Mouse (Mus musculus): ENCODE measurements at regions not wholly inside any gene's neighbourhood (a gene's known extent, or its start where the extent isn't known, plus 50 kb on each side); places are given as distances from the start of the nearest gene placed in this dataset.

- DNase-seq (ENCODE audit: low spot score in 2 of 2): peak; percentile 58 to 65
- intact Hi-C loops (cut with DNase I): no loop called here
Observed at GRCm38 (mm10) chr8:35933186-35934114, 167.9 kb downstream of the Gm19410 start.

- intact Hi-C loops (cut with DNase I): no loop called here
- DNase-seq (ENCODE audit: low spot score in 2 of 2): no peak
Observed at GRCm38 (mm10) chr8:35934115-35934607, 168.6 kb downstream of the Gm19410 start.

- intact Hi-C loops (cut with DNase I): no loop called here
- no peak for DNase-seq (ENCODE audit: low spot score in 2 of 2)
Observed at GRCm38 (mm10) chr8:35935034-35935433, 169.4 kb downstream of the Gm19410 start.

- intact Hi-C loops (cut with DNase I): no loop called here
- DNase-seq (ENCODE audit: low spot score in 2 of 2): no peak
Observed at GRCm38 (mm10) chr8:35939199-35939598, 173.6 kb downstream of the Gm19410 start.

- DNase-seq (ENCODE audit: low spot score in 2 of 2): no peak
- intact Hi-C loops (cut with DNase I): no loop called here
Observed at GRCm38 (mm10) chr8:35942515-35942914, 176.9 kb downstream of the Gm19410 start.

- DNase-seq (ENCODE audit: low spot score in 2 of 2): no peak
- intact Hi-C loops (cut with DNase I): no loop called here
Observed at GRCm38 (mm10) chr8:35943686-35944085, 178.1 kb downstream of the Gm19410 start.

- intact Hi-C loops (cut with DNase I): no loop called here
- no peak for DNase-seq (ENCODE audit: low spot score in 2 of 2)
Observed at GRCm38 (mm10) chr8:35944461-35944860, 178.9 kb downstream of the Gm19410 start.

- intact Hi-C loops (cut with DNase I): no loop called here
- DNase-seq (ENCODE audit: low spot score in 2 of 2): no peak
Observed at GRCm38 (mm10) chr8:35946539-35946940, 180.9 kb downstream of the Gm19410 start.

- intact Hi-C loops (cut with DNase I): no loop called here
- no peak for DNase-seq (ENCODE audit: low spot score in 2 of 2)
Observed at GRCm38 (mm10) chr8:35948146-35948545, 182.6 kb downstream of the Gm19410 start.

- intact Hi-C loops (cut with DNase I): no loop called here
- DNase-seq (ENCODE audit: low spot score in 2 of 2): peak in 1 of 2 experiments; percentile 16
Observed at GRCm38 (mm10) chr8:35948751-35949183, 183.2 kb downstream of the Gm19410 start.

GRCm38 (mm10) chr8:35955506-35955905 lies 189.9 kb downstream of the Gm19410 start:
- DNase-seq (ENCODE audit: low spot score in 2 of 2): no peak
- intact Hi-C loops (cut with DNase I): no loop called here

- intact Hi-C loops (cut with DNase I): no loop called here
- DNase-seq (ENCODE audit: low spot score in 2 of 2): no peak
Observed at GRCm38 (mm10) chr8:35956319-35956718, 190.7 kb downstream of the Gm19410 start.

- DNase-seq (ENCODE audit: low spot score in 2 of 2): no peak
- intact Hi-C loops (cut with DNase I): no loop called here
Observed at GRCm38 (mm10) chr8:35959201-35959600, 193.6 kb downstream of the Gm19410 start.

GRCm38 (mm10) chr8:35960867-35961614 lies 195.5 kb downstream of the Gm19410 start:
- intact Hi-C loops (cut with DNase I): no loop called here
- DNase-seq (ENCODE audit: low spot score in 2 of 2): no peak

GRCm38 (mm10) chr8:35961615-35962220 lies 196.1 kb downstream of the Gm19410 start:
- DNase-seq (ENCODE audit: low spot score in 2 of 2): no peak
- intact Hi-C loops (cut with DNase I): no loop called here

- intact Hi-C loops (cut with DNase I): no loop called here
- DNase-seq (ENCODE audit: low spot score in 2 of 2): no peak
Observed at GRCm38 (mm10) chr8:35964932-35965331, 199.3 kb downstream of the Gm19410 start.

- DNase-seq (ENCODE audit: low spot score in 2 of 2): no peak
- intact Hi-C loops (cut with DNase I): no loop called here
Observed at GRCm38 (mm10) chr8:35968341-35968740, 202.8 kb downstream of the Gm19410 start.

- no peak for DNase-seq (ENCODE audit: low spot score in 2 of 2)
- intact Hi-C loops (cut with DNase I): no loop called here
Observed at GRCm38 (mm10) chr8:35971082-35971481, 205.5 kb downstream of the Gm19410 start.

GRCm38 (mm10) chr8:35974323-35975029 lies 208.9 kb downstream of the Gm19410 start:
- no peak for DNase-seq (ENCODE audit: low spot score in 2 of 2)
- intact Hi-C loops (cut with DNase I): no loop called here

Data from left cerebral cortex, postnatal 14 days (tissue).